Mouse (Mus musculus): ENCODE measurements around the gene Gm11567. TPM values are rescaled to one million over a fixed set of nuclear protein-coding genes. Genes with fewer than 3 reads are reported as not detected.

The Gm11567 gene
- total RNA-seq (2023) = not detected

GRCm38 (mm10) chr11:99878887-99879286, at the start of gene Gm11567:
TSS of gene Gm11567 (plus strand) at chr11:99879187.

GRCm38 (mm10) chr11:99837966-99838365, 41.0 kb upstream of the Gm11567 start, which contains the start of gene 2300003K06Rik:
TSS of gene 2300003K06Rik (minus strand) at chr11:99838066.

GRCm38 (mm10) chr11:99851508-99851907, 27.5 kb upstream of the Gm11567 start, which contains the start of gene Krtap4-16:
TSS of gene Krtap4-16 (minus strand) at chr11:99851608.

GRCm38 (mm10) chr11:99857617-99858016, 21.4 kb upstream of the Gm11567 start, which contains the start of gene Gm11568:
TSS of gene Gm11568 (plus strand) at chr11:99857917.

GRCm38 (mm10) chr11:99864176-99864575, 14.8 kb upstream of the Gm11567 start, which contains the start of gene Gm11559:
TSS of gene Gm11559 (plus strand) at chr11:99864476.

GRCm38 (mm10) chr11:99873089-99873488, 5.9 kb upstream of the Gm11567 start, which contains the start of gene Krtap9-1:
TSS of gene Krtap9-1 (plus strand) at chr11:99873389.

GRCm38 (mm10) chr11:99907620-99908019, 28.6 kb downstream of the Gm11567 start, which contains the start of gene Krtap31-1:
TSS of gene Krtap31-1 (plus strand) at chr11:99907920.

GRCm38 (mm10) chr11:99914451-99914850, 35.5 kb downstream of the Gm11567 start, which contains the start of gene Gm11565:
TSS of gene Gm11565 (plus strand) at chr11:99914751.

Other genes starting within 250 kb of the Gm11567 start
- gene Krtap4-2, start 244.1 kb upstream of the Gm11567 start, total RNA-seq (2023) = not detected
- not detected for gene Krtap4-7, start 235.1 kb upstream of the Gm11567 start, total RNA-seq (2023)
- not detected for gene Gm11555, start 229.0 kb upstream of the Gm11567 start, total RNA-seq (2023)
- not detected for gene Gm11563, start 220.2 kb upstream of the Gm11567 start, total RNA-seq (2023)
- gene Krtap4-6, start 213.2 kb upstream of the Gm11567 start, total RNA-seq (2023) = not detected
- gene Gm14190, start 188.4 kb upstream of the Gm11567 start, total RNA-seq (2023) = not detected
- not detected for gene Gm14180, start 144.9 kb upstream of the Gm11567 start, total RNA-seq (2023)
- gene Gm11595, start 106.3 kb upstream of the Gm11567 start, total RNA-seq (2023) = not detected
- not detected for gene Krtap4-8, start 98.5 kb upstream of the Gm11567 start, total RNA-seq (2023)
- gene Krtap4-9, start 94.0 kb upstream of the Gm11567 start, total RNA-seq (2023) = not detected
- gene Gm11596, start 85.7 kb upstream of the Gm11567 start, total RNA-seq (2023) = not detected
- gene Gm11569, start 80.3 kb upstream of the Gm11567 start, total RNA-seq (2023) = not detected
- gene Gm11554, start 74.7 kb upstream of the Gm11567 start, total RNA-seq (2023) = not detected
- gene Krtap4-13, start 69.3 kb upstream of the Gm11567 start, total RNA-seq (2023) = not detected
- not detected for gene Gm11564, start 63.5 kb upstream of the Gm11567 start, total RNA-seq (2023)
- not detected for gene 2300003K06Rik, start 41.1 kb upstream of the Gm11567 start, total RNA-seq (2023)
- gene Krtap4-16, start 27.6 kb upstream of the Gm11567 start, total RNA-seq (2023) = not detected
- gene Gm11568, start 21.3 kb upstream of the Gm11567 start, total RNA-seq (2023) = not detected
- gene Gm11559, start 14.7 kb upstream of the Gm11567 start, total RNA-seq (2023) = not detected
- not detected for gene Krtap9-1, start 5.8 kb upstream of the Gm11567 start, total RNA-seq (2023)
- gene Krtap31-1, start 28.7 kb downstream of the Gm11567 start, total RNA-seq (2023) = not detected
- gene Gm11565, start 35.6 kb downstream of the Gm11567 start, total RNA-seq (2023) = not detected
- gene Krtap31-2, start 57.1 kb downstream of the Gm11567 start, total RNA-seq (2023) = not detected
- gene Krtap9-5, start 69.3 kb downstream of the Gm11567 start, total RNA-seq (2023) = not detected
- not detected for gene Krtap29-1, start 99.9 kb downstream of the Gm11567 start, total RNA-seq (2023)
- not detected for gene Krtap16-1, start 107.4 kb downstream of the Gm11567 start, total RNA-seq (2023)
- gene Krtap17-1, start 114.8 kb downstream of the Gm11567 start, total RNA-seq (2023) = not detected
- not detected for gene Krt33a, start 137.0 kb downstream of the Gm11567 start, total RNA-seq (2023)
- not detected for gene Krt33b, start 150.7 kb downstream of the Gm11567 start, total RNA-seq (2023)
- gene Krt34, start 162.4 kb downstream of the Gm11567 start, total RNA-seq (2023) = not detected
- gene Krt31, start 171.4 kb downstream of the Gm11567 start, total RNA-seq (2023) = not detected
- gene Krt32, start 209.0 kb downstream of the Gm11567 start, total RNA-seq (2023) = not detected
- gene Krt35, start 217.1 kb downstream of the Gm11567 start, total RNA-seq (2023) = not detected
- not detected for gene Krt36, start 226.4 kb downstream of the Gm11567 start, total RNA-seq (2023)
- not detected for gene Krt13, start 242.4 kb downstream of the Gm11567 start, total RNA-seq (2023)